Comparison of ENCODE assay signal across 8 mouse cellular contexts in genomic region chr16:4939412-4939811, GRCm38 (mm10). TPM values are rescaled to one million over a fixed set of nuclear protein-coding genes. Genes with fewer than 3 reads are reported as not detected.
A peak's percentile ranks its signal among the peaks of the same experiment; 100 is the strongest.
DNase-seq lines count a peak whose midpoint lies in the region; ATAC-seq and TF ChIP-seq lines count a peak whose summit lies in the region.
"Had no signal": no experiment of that assay in that cellular context is flagged by ENCODE, and none has a peak within 500 bp of the region (broad histone marks: within the 10 kb centered on the region; RNA-seq: fewer than 3 reads in every experiment).

No protein-coding gene starts in this region.

- intact Hi-C loops in gastrocnemius, postnatal 14 days (cut with DNase I; ENCODE audit: low total_unique reads) = no loop called here

- H3K36me3 ChIP-seq in kidney, embryonic 15.5 days = peaks cover 79% of the 10 kb centered on the region
- peaks cover 29% of the 10 kb centered on the region for H3K36me3 ChIP-seq in lung, embryonic 16.5 days (ENCODE audit: control insufficient read depth, insufficient read depth, low read length)

- DNase-seq in urinary bladder, postnatal 14 days (ENCODE audit: low spot score) = peak; percentile 38
- DNase-seq in urinary bladder, postnatal 25 days (ENCODE audit: low spot score) = no peak
- peak; percentile 35 for DNase-seq in gastrocnemius, postnatal 14 days
- DNase-seq in right cerebral cortex, postnatal 25 days = peak; percentile 58

- H3K9ac ChIP-seq in kidney, embryonic 15.5 days = peak overlapping the region; percentile 96
- peak overlapping the region; percentile 96 for H3K9ac ChIP-seq in lung, embryonic 16.5 days (ENCODE audit: low read length)

- ATAC-seq in kidney, embryonic 15.5 days (replicated peaks; ENCODE audit: low FRiP score) = peak; percentile 77
- ATAC-seq in lung, embryonic 16.5 days (ENCODE audit: low read depth) = peak; percentile 71

- no peak for TF ChIP-seq POLR2A in bone marrow macrophage, adult 2 months (IDR thresholded peaks at IDR 0.05; ENCODE audit: borderline replicate concordance, low read depth, low read length)

- peak overlapping the region; percentile 63 for H3K27ac ChIP-seq in bone marrow macrophage, adult 2 months (ENCODE audit: insufficient read depth, low read depth, low read length)
- peak overlapping the region; percentile 93 for H3K27ac ChIP-seq in kidney, embryonic 15.5 days
- peak overlapping the region; percentile 79 for H3K27ac ChIP-seq in lung, embryonic 16.5 days (ENCODE audit: low read length)

- no peak for TF ChIP-seq CTCF in bone marrow macrophage, adult 2 months (IDR thresholded peaks at IDR 0.05; ENCODE audit: low read depth, low read length)

- WGBS in kidney, embryonic 15.5 days = 1% methylated on average over 16 of the region's 16 CpGs
- WGBS in lung, embryonic 16.5 days = under 1% methylated on average over 16 of the region's 16 CpGs

- no peaks in the 10 kb centered on the region for H3K9me3 ChIP-seq in kidney, embryonic 15.5 days (replicated peaks)
- no peaks in the 10 kb centered on the region for H3K9me3 ChIP-seq in lung, embryonic 16.5 days (ENCODE audit: control insufficient read depth, low read length)

- peak overlapping the region; percentile 94 for H3K4me3 ChIP-seq in bone marrow macrophage, adult 2 months (ENCODE audit: insufficient read depth, low read length)
- H3K4me3 ChIP-seq in kidney, embryonic 15.5 days (replicated peaks) = peak overlapping the region; percentile 97
- peak overlapping the region; percentile 88 for H3K4me3 ChIP-seq in lung, embryonic 16.5 days (ENCODE audit: low read length)

- peaks cover 38% of the 10 kb centered on the region for H3K4me1 ChIP-seq in bone marrow macrophage, adult 2 months (ENCODE audit: control insufficient read depth, insufficient read depth, low read length)
- peaks cover 22% of the 10 kb centered on the region for H3K4me1 ChIP-seq in kidney, embryonic 15.5 days
- H3K4me1 ChIP-seq in lung, embryonic 16.5 days (replicated peaks; ENCODE audit: control insufficient read depth, insufficient read depth, low read length) = peaks cover 6% of the 10 kb centered on the region

- peak overlapping the region; percentile 87 for H3K4me2 ChIP-seq in kidney, embryonic 15.5 days
- peak overlapping the region; percentile 82 for H3K4me2 ChIP-seq in lung, embryonic 16.5 days (ENCODE audit: low read depth, low read length)

- H3K27me3 ChIP-seq in kidney, embryonic 15.5 days = no peaks in the 10 kb centered on the region
- H3K27me3 ChIP-seq in lung, embryonic 16.5 days (ENCODE audit: control insufficient read depth, insufficient read depth, low read depth, low read length) = no peaks in the 10 kb centered on the region

RNA-seq across cellular contexts. Expression of gene Nudt16l1, which starts 0.9 kb away (rescaled TPM):
- 44.3 and 55.0 TPM in 2 replicates for polyA plus RNA-seq in bone marrow macrophage, adult 2 months (2012; ENCODE audit: insufficient read depth, insufficient read length, missing spikeins)
- 10 to 100 TPM; 23.3 to 23.8 TPM for total RNA-seq in gastrocnemius, postnatal 14 days (2021)
- polyA plus RNA-seq in kidney, embryonic 15.5 days (2015; fragmentation: Nextera tagmentation; extraction: Ambion mirVana) = 151 and 155 TPM in 2 replicates
- 144 and 152 TPM in 2 replicates for polyA plus RNA-seq in lung, embryonic 16.5 days (2015; fragmentation: Nextera tagmentation; extraction: Ambion mirVana)

RNA-seq across cellular contexts. Expression of gene Anks3, which starts 24.6 kb away (rescaled TPM):
- polyA plus RNA-seq in bone marrow macrophage, adult 2 months (2012; ENCODE audit: insufficient read depth, insufficient read length, missing spikeins) = 44.1 and 44.2 TPM in 2 replicates
- 10 to 100 TPM in 1 of 2 experiments, 1 to 10 TPM in 1; 9.9 to 10.7 TPM for total RNA-seq in gastrocnemius, postnatal 14 days (2021)
- polyA plus RNA-seq in kidney, embryonic 15.5 days (2015; fragmentation: Nextera tagmentation; extraction: Ambion mirVana) = 59.7 and 69.3 TPM in 2 replicates
- polyA plus RNA-seq in lung, embryonic 16.5 days (2015; fragmentation: Nextera tagmentation; extraction: Ambion mirVana) = 55.3 and 55.4 TPM in 2 replicates

RNA-seq across cellular contexts. Expression of gene Mgrn1, which starts 53.4 kb away (rescaled TPM):
- polyA plus RNA-seq in bone marrow macrophage, adult 2 months (2012; ENCODE audit: insufficient read depth, insufficient read length, missing spikeins) = 66.4 and 75.4 TPM in 2 replicates
- 10 to 100 TPM; 46.7 to 51.9 TPM for total RNA-seq in gastrocnemius, postnatal 14 days (2021)
- 88.2 and 98.1 TPM in 2 replicates for polyA plus RNA-seq in kidney, embryonic 15.5 days (2015; fragmentation: Nextera tagmentation; extraction: Ambion mirVana)
- polyA plus RNA-seq in lung, embryonic 16.5 days (2015; fragmentation: Nextera tagmentation; extraction: Ambion mirVana) = 97.9 and 99.3 TPM in 2 replicates

RNA-seq across cellular contexts. Expression of gene Sept12, which starts 58.2 kb away (rescaled TPM):
- polyA plus RNA-seq in bone marrow macrophage, adult 2 months (2012; ENCODE audit: insufficient read depth, insufficient read length, missing spikeins) = not detected in 2 replicates
- total RNA-seq in gastrocnemius, postnatal 14 days (2021) = not detected
- polyA plus RNA-seq in kidney, embryonic 15.5 days (2015; fragmentation: Nextera tagmentation; extraction: Ambion mirVana) = not detected in 2 replicates
- 0.21 TPM in 1 of 2 replicates, not detected in the other for polyA plus RNA-seq in lung, embryonic 16.5 days (2015; fragmentation: Nextera tagmentation; extraction: Ambion mirVana)
- total RNA-seq: gastrocnemius, postnatal 4 days had no signal

RNA-seq across cellular contexts. Expression of gene Ubald1, which starts 59.3 kb away (rescaled TPM):
- polyA plus RNA-seq in bone marrow macrophage, adult 2 months (2012; ENCODE audit: insufficient read depth, insufficient read length, missing spikeins) = 68.4 and 72.6 TPM in 2 replicates
- 10 to 100 TPM; 25.2 to 26.1 TPM for total RNA-seq in gastrocnemius, postnatal 14 days (2021)
- 37.4 and 39.7 TPM in 2 replicates for polyA plus RNA-seq in kidney, embryonic 15.5 days (2015; fragmentation: Nextera tagmentation; extraction: Ambion mirVana)
- 38.2 and 43.1 TPM in 2 replicates for polyA plus RNA-seq in lung, embryonic 16.5 days (2015; fragmentation: Nextera tagmentation; extraction: Ambion mirVana)
